Mouse (Mus musculus) megakaryocyte, embryonic 14.5 days (primary cell): ENCODE measurements around the gene Hspb7.

Source experiments
- FLI1 ChIP-seq: IDR thresholded peaks from 2 replicates; pipeline ENCODE4 v1.6.1; 2012; ENCODE audit warnings: low read length, inconsistent platforms, mixed read lengths
- GATA1 ChIP-seq: IDR thresholded peaks from 3 replicates; pipeline ENCODE4 v1.6.1; 2012; ENCODE audit warnings: mixed read lengths, low read length, inconsistent platforms, borderline replicate concordance

DNA sequence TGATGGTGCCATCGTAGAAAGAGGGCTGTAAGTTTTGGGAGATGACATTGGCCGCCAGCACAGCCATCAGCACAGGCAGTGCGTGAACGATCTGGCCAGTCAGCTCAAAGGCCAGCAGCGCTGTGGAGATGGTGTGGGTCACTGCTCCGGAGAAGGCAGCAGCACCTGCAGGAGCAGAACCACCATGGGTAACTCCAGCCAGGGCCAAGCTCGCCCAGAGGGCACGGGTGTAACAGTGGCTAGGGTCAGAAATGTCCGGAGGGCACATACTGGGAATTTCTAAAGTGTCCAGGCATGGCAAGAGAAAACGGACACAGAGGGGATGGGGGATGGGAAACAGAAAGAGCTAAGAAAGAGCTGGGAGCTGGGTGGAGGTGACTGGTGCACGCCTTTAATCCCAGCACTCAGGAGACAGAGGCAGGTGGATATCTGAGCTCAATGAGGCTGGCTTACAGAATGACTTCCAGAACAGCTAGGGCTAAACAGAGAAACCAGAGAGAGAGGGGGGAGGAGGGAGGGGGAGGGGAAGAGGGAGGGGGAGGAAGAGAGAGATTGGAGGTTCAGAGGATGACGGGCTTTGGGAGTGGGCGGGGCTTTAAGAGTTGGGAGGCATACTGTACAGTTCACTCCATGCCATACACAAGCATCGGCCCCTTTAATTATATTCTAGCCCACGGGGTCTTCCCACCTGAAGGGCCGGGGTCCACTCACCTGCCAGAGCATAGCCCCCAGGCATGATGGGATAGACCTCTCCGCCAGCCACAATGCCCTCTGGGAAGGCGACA, 31.0 kb upstream of the Hspb7 start:
- TF ChIP-seq GATA1 (no peak), FLI1 (no peak)
